ENCODE assay signal across 8 mouse cellular contexts in genomic region chr13:109822413-109823298, GRCm38 (mm10).
DNase-seq lines count a peak whose midpoint lies in the region; ATAC-seq and TF ChIP-seq lines count a peak whose summit lies in the region.

No protein-coding gene starts in this region.

- in situ Hi-C loops in ES-E14 (cut with MboI; ENCODE audit: low sequenced_read_pairs in 2 of 2, unreplicated experiment in 2 of 2), result no loop called here

- no peaks in the 10 kb centered on the region for H3K36me3 ChIP-seq in ES-E14 (ENCODE audit: control insufficient read depth, insufficient read depth, low read length, poor library complexity, severe bottlenecking)
- no peaks in the 10 kb centered on the region for H3K36me3 ChIP-seq in forebrain, embryonic 14.5 days (ENCODE audit: control insufficient read depth, insufficient read depth, low read length)
- no peaks in the 10 kb centered on the region for H3K36me3 ChIP-seq in liver, embryonic 16.5 days (ENCODE audit: control insufficient read depth, insufficient read depth)
- H3K36me3 ChIP-seq in neural tube, embryonic 12.5 days, result no peaks in the 10 kb centered on the region
- H3K36me3 ChIP-seq in stomach, postnatal 0 days (ENCODE audit: control insufficient read depth, insufficient read depth, low read length), result no peaks in the 10 kb centered on the region

- H3K4me3 ChIP-seq in ES-E14 (ENCODE audit: insufficient read depth in 1 of 2, low read depth in 1 of 2, low read length in 2 of 2, poor library complexity in 1 of 2, severe bottlenecking in 1 of 2), result peak overlapping the region; percentile 15 to 47; a peak in 2 of 4 replicates
- peak overlapping the region; percentile 27 for H3K4me3 ChIP-seq in forebrain, embryonic 14.5 days (ENCODE audit: low read depth, low read length)
- peak overlapping the region; percentile 45 for H3K4me3 ChIP-seq in liver, embryonic 16.5 days (ENCODE audit: low read depth, low read length)
- peak overlapping the region; percentile 26 for H3K4me3 ChIP-seq in neural tube, embryonic 12.5 days
- peak overlapping the region; percentile 33 for H3K4me3 ChIP-seq in stomach, postnatal 0 days (ENCODE audit: low read depth, low read length)

- TF ChIP-seq CTCF in stomach, postnatal 0 days (IDR thresholded peaks at IDR 0.05; ENCODE audit: low read depth), result no peak; the same call in 1 of the 2 replicates

- peak overlapping the region; percentile 43 for H3K4me2 ChIP-seq in forebrain, embryonic 14.5 days (ENCODE audit: low read length)
- peak overlapping the region; percentile 52 for H3K4me2 ChIP-seq in liver, embryonic 16.5 days (ENCODE audit: low read depth, low read length)
- H3K4me2 ChIP-seq in neural tube, embryonic 12.5 days (replicated peaks), result peak overlapping the region; percentile 63
- peak overlapping the region; percentile 61 for H3K4me2 ChIP-seq in stomach, postnatal 0 days (replicated peaks; ENCODE audit: low read depth)

- intact Hi-C loops in heart, postnatal 14 days (cut with DNase I), result loop anchor here (2.0 kb wide), 1 partner anchor 80 kb away; no protein-coding TSS in a partner anchor

- peak; percentile 97 for ATAC-seq in forebrain, embryonic 14.5 days
- peak; percentile 93 for ATAC-seq in liver, embryonic 16.5 days (ENCODE audit: low read depth)
- ATAC-seq in neural tube, embryonic 12.5 days (ENCODE audit: low FRiP score, low read depth), result peak; percentile 94
- peak; percentile 94 for ATAC-seq in stomach, postnatal 0 days (ENCODE audit: low FRiP score, low TSS enrichment)

- H3K4me1 ChIP-seq in ES-E14 (ENCODE audit: control insufficient read depth in 2 of 2, insufficient read depth in 2 of 2, low read length in 2 of 2, poor library complexity in 1 of 2), result peaks cover 2 to 5% of the 10 kb centered on the region in 2 experiments; a peak in 1 of 4 replicates
- peaks cover 22% of the 10 kb centered on the region for H3K4me1 ChIP-seq in forebrain, embryonic 14.5 days (ENCODE audit: control insufficient read depth, insufficient read depth, low read length)
- peaks cover 27% of the 10 kb centered on the region for H3K4me1 ChIP-seq in liver, embryonic 16.5 days (ENCODE audit: control insufficient read depth, low read depth, low read length)
- peaks cover 28% of the 10 kb centered on the region for H3K4me1 ChIP-seq in neural tube, embryonic 12.5 days
- H3K4me1 ChIP-seq in stomach, postnatal 0 days (replicated peaks; ENCODE audit: control insufficient read depth, insufficient read depth), result peaks cover 4% of the 10 kb centered on the region; the same call in 1 of the 2 replicates

- H3K27me3 ChIP-seq in forebrain, embryonic 14.5 days (replicated peaks; ENCODE audit: control insufficient read depth, insufficient read depth, low read length), result no peaks in the 10 kb centered on the region
- H3K27me3 ChIP-seq in liver, embryonic 16.5 days (ENCODE audit: control insufficient read depth, insufficient read depth, low read depth, low read length), result no peaks in the 10 kb centered on the region
- H3K27me3 ChIP-seq in neural tube, embryonic 12.5 days (replicated peaks), result no peaks in the 10 kb centered on the region
- no peaks in the 10 kb centered on the region for H3K27me3 ChIP-seq in stomach, postnatal 0 days (ENCODE audit: control insufficient read depth, insufficient read depth, low read length)

- no peak for TF ChIP-seq EP300 in stomach, postnatal 0 days (optimal IDR thresholded peaks at IDR 0.05)

- whole genome bisulfite sequencing in forebrain, embryonic 14.5 days, result under 1% methylated on average over 15 of the region's 15 CpGs
- WGBS in large intestine, adult 2 months, result under 1% methylated on average over 15 of the region's 15 CpGs
- 1% methylated on average over 15 of the region's 15 CpGs for WGBS in liver, embryonic 16.5 days (ENCODE audit: insufficient replicate concordance)
- WGBS in neural tube, embryonic 12.5 days, result under 1% methylated on average over 15 of the region's 15 CpGs
- 0% methylated on average over 15 of the region's 15 CpGs for WGBS in stomach, postnatal 0 days

- H3K9me3 ChIP-seq in ES-E14 (ENCODE audit: control insufficient read depth, insufficient read depth, low read depth, low read length), result no peaks in the 10 kb centered on the region
- H3K9me3 ChIP-seq in forebrain, embryonic 14.5 days (replicated peaks; ENCODE audit: control insufficient read depth, low read length), result no peaks in the 10 kb centered on the region
- H3K9me3 ChIP-seq in liver, embryonic 16.5 days (replicated peaks; ENCODE audit: control insufficient read depth, low read length), result no peaks in the 10 kb centered on the region
- no peaks in the 10 kb centered on the region for H3K9me3 ChIP-seq in neural tube, embryonic 12.5 days
- H3K9me3 ChIP-seq in stomach, postnatal 0 days (ENCODE audit: control insufficient read depth, low read length), result no peaks in the 10 kb centered on the region

- no peak overlapping the region for H3K27ac ChIP-seq in ES-E14 (ENCODE audit: insufficient read depth, low read depth, low read length, poor library complexity, severe bottlenecking)
- H3K27ac ChIP-seq in forebrain, embryonic 14.5 days (ENCODE audit: low read depth, low read length), result peak overlapping the region; percentile 95
- H3K27ac ChIP-seq in liver, embryonic 16.5 days (ENCODE audit: low read length), result peak overlapping the region; percentile 65
- peak overlapping the region; percentile 83 for H3K27ac ChIP-seq in neural tube, embryonic 12.5 days
- peak overlapping the region; percentile 82 for H3K27ac ChIP-seq in stomach, postnatal 0 days (replicated peaks)

- peak; percentile 81 for DNase-seq in ES-E14 (ENCODE audit: low read depth, low spot score)
- DNase-seq in cerebellum, adult 11 months, result peak; percentile 87
- DNase-seq in forebrain, embryonic 14.5 days (ENCODE audit: low spot score), result peak; percentile 99
- DNase-seq in heart, postnatal 14 days, result peak; percentile 91 to 92
- peak; percentile 84 for DNase-seq in large intestine, adult 2 months (ENCODE audit: low read depth, low spot score)
- peak; percentile 91 for DNase-seq in stomach, postnatal 0 days (ENCODE audit: low spot score)

- no peak overlapping the region for H3K9ac ChIP-seq in ES-E14 (ENCODE audit: insufficient read depth, low read depth, low read length, poor library complexity, severe bottlenecking)
- peak overlapping the region; percentile 50 for H3K9ac ChIP-seq in forebrain, embryonic 14.5 days (ENCODE audit: low read length)
- peak overlapping the region; percentile 4; the same call in 1 of the 2 replicates for H3K9ac ChIP-seq in liver, embryonic 16.5 days (ENCODE audit: low read depth, low read length)
- peak overlapping the region; percentile 57 for H3K9ac ChIP-seq in neural tube, embryonic 12.5 days
- peak overlapping the region; percentile 55 for H3K9ac ChIP-seq in stomach, postnatal 0 days (ENCODE audit: low read length)

TF ChIP-seq in ES-E14, 5 proteins besides CTCF, POLR2A, EP300 and RAD21:
- TF ChIP-seq HCFC1 (IDR thresholded peaks at IDR 0.05; ENCODE audit: borderline replicate concordance, insufficient read depth, low read length), result no peak
